Mouse (Mus musculus) intestine, embryonic 14.5 days (tissue): Measurements from ENCODE around the gene Ybx3. TPM values are rescaled to one million over a fixed set of nuclear protein-coding genes. Genes with fewer than 3 reads are reported as not detected.

Experiments
- ATAC-seq: fragments of 200-750 bp; cut with Nextera tagmentation; replicated peaks from 2 replicates; pipeline ENCODE4 v1.8.0; 2017; ENCODE audit warnings: low read depth, moderate number of reproducible peaks, moderate TSS enrichment, moderate library complexity; ENCODE audit not compliant: low FRiP score, low TSS enrichment
- DNase-seq: peaks from one replicate; pipeline ENCODE4 v3.0.0-alpha.2; 2018; ENCODE audit warnings: low spot score
- H3K27ac ChIP-seq: fragments of 300-500 bp; sonication (generic); 2 replicates; pipeline ENCODE4 v1.5.1; 2014; ENCODE audit warnings: low read depth, mild to moderate bottlenecking, control low read depth
- H3K27me3 ChIP-seq: fragments of 300-500 bp; sonication (generic); replicated peaks from 2 replicates; pipeline ENCODE4 v1.6.1; 2014; ENCODE audit warnings: low read length, control low read depth; ENCODE audit not compliant: control insufficient read depth, insufficient read depth
- H3K36me3 ChIP-seq: fragments of 300-500 bp; sonication (generic); 2 replicates; pipeline ENCODE4 v1.6.1; 2014; ENCODE audit warnings: low read length, control low read depth; ENCODE audit not compliant: control insufficient read depth, insufficient read depth
- H3K4me1 ChIP-seq: fragments of 300-500 bp; sonication (generic); replicated peaks from 2 replicates; pipeline ENCODE4 v1.6.1; 2014; ENCODE audit warnings: low read length, control low read depth, mixed read lengths; ENCODE audit not compliant: control insufficient read depth, insufficient read depth
- H3K4me2 ChIP-seq: fragments of 300-500 bp; sonication (generic); 2 replicates; pipeline ENCODE4 v1.6.1; 2014; ENCODE audit warnings: low read length
- H3K4me3 ChIP-seq: fragments of 300-500 bp; sonication (generic); 2 replicates; pipeline ENCODE4 v1.5.1; 2014; ENCODE audit warnings: low read depth, low read length, control low read depth, mixed read lengths
- H3K9ac ChIP-seq: fragments of 300-500 bp; sonication (generic); 2 replicates; pipeline ENCODE4 v1.6.1; 2014; ENCODE audit warnings: mild to moderate bottlenecking, low read length
- H3K9me3 ChIP-seq: fragments of 300-500 bp; sonication (generic); 2 replicates; pipeline ENCODE4 v1.6.1; 2016; ENCODE audit warnings: low read length, control low read depth; ENCODE audit not compliant: control insufficient read depth
- WGBS: fragments of 180-500 bp; shearing (Covaris S2); extraction: QIAGEN DNeasy Blood & Tissue Kit; methylation state at CpG from one replicate; pipeline ENCODE4 v1.1.7; 2014; 5-methylcytosine and 5-hydroxymethylcytosine counted together
- polyA plus RNA-seq: library from polyadenylated mRNA; unstranded; fragments of >200 nt; fragmentation: Nextera tagmentation; extraction: Ambion mirVana; gene quantifications from 2 replicates; pipeline ENCODE4 v1.2.1, GENCODE M21; 2014

Ybx3 gene
- polyA plus RNA-seq, 1 experiment from 2014 or later = 74.9 TPM

GRCm38 (mm10) chr6:131406957-131407356 is 18.7 kb upstream of the Ybx3 start:
- Histone ChIP-seq H3K4me3 (no peak overlapping the region), H3K4me2 (no peak overlapping the region), H3K9me3 (no peaks in the 10 kb centered on the region), H3K36me3 (no peaks in the 10 kb centered on the region), H3K27me3 (no peaks in the 10 kb centered on the region), H3K9ac (no peak overlapping the region), H3K27ac (no peak overlapping the region), H3K4me1 (no peaks in the 10 kb centered on the region)
- no peak for DNase-seq
- ATAC-seq = no peak

- H3K4me1 ChIP-seq = no peaks in the 10 kb centered on the region
- DNase-seq (no peak), ATAC-seq (no peak)
- no peaks in the 10 kb centered on the region for H3K9me3 ChIP-seq
- H3K36me3 ChIP-seq = no peaks in the 10 kb centered on the region
- no peak overlapping the region for H3K27ac ChIP-seq
- H3K27me3 ChIP-seq = no peaks in the 10 kb centered on the region
- WGBS = 4% methylated on average over 2 of the region's 2 CpGs
- no peak overlapping the region for H3K4me2 ChIP-seq
- H3K9ac ChIP-seq = no peak overlapping the region
- no peak overlapping the region for H3K4me3 ChIP-seq
Observed at GRCm38 (mm10) chr6:131405896-131406295, 17.6 kb upstream of the Ybx3 start.

GRCm38 (mm10) chr6:131405174-131405573 is 16.9 kb upstream of the Ybx3 start:
- no peaks in the 10 kb centered on the region for H3K9me3 ChIP-seq
- H3K27me3 ChIP-seq = no peaks in the 10 kb centered on the region
- WGBS = 83% methylated on average over 4 of the region's 4 CpGs
- H3K4me1 ChIP-seq = no peaks in the 10 kb centered on the region
- no peak overlapping the region for H3K4me3 ChIP-seq
- no peak overlapping the region for H3K27ac ChIP-seq
- no peak overlapping the region for H3K4me2 ChIP-seq
- no peaks in the 10 kb centered on the region for H3K36me3 ChIP-seq
- DNase-seq = no peak
- no peak for ATAC-seq
- H3K9ac ChIP-seq = no peak overlapping the region

- Histone ChIP-seq H3K9me3 (no peaks in the 10 kb centered on the region), H3K4me2 (no peak overlapping the region), H3K4me3 (no peak overlapping the region), H3K27me3 (no peaks in the 10 kb centered on the region), H3K36me3 (no peaks in the 10 kb centered on the region), H3K27ac (no peak overlapping the region), H3K9ac (no peak overlapping the region), H3K4me1 (no peaks in the 10 kb centered on the region)
- no peak for ATAC-seq
- 87% methylated on average over 3 of the region's 3 CpGs for WGBS
- no peak for DNase-seq
Observed at GRCm38 (mm10) chr6:131404260-131404659, 16.0 kb upstream of the Ybx3 start.

- WGBS = 59% methylated on average over 2 of the region's 2 CpGs
- Histone ChIP-seq H3K27me3 (no peaks in the 10 kb centered on the region), H3K36me3 (no peaks in the 10 kb centered on the region), H3K4me2 (no peak overlapping the region), H3K27ac (no peak overlapping the region), H3K9me3 (no peaks in the 10 kb centered on the region), H3K4me3 (no peak overlapping the region), H3K4me1 (no peaks in the 10 kb centered on the region), H3K9ac (no peak overlapping the region)
- DNase-seq (no peak), ATAC-seq (no peak)
Observed at GRCm38 (mm10) chr6:131403036-131403435, 14.8 kb upstream of the Ybx3 start.

- H3K9me3 ChIP-seq = no peaks in the 10 kb centered on the region
- H3K4me1 ChIP-seq = no peaks in the 10 kb centered on the region
- H3K4me2 ChIP-seq = no peak overlapping the region
- ATAC-seq = no peak
- H3K27me3 ChIP-seq = no peaks in the 10 kb centered on the region
- no peak for DNase-seq
- H3K4me3 ChIP-seq = no peak overlapping the region
- no peak overlapping the region for H3K27ac ChIP-seq
- no peaks in the 10 kb centered on the region for H3K36me3 ChIP-seq
- H3K9ac ChIP-seq = no peak overlapping the region
Observed at GRCm38 (mm10) chr6:131402606-131403005, 14.3 kb upstream of the Ybx3 start.

GRCm38 (mm10) chr6:131401259-131401658 is 13.0 kb upstream of the Ybx3 start:
- Histone ChIP-seq H3K4me1 (no peaks in the 10 kb centered on the region), H3K36me3 (no peaks in the 10 kb centered on the region), H3K4me3 (no peak overlapping the region), H3K9ac (no peak overlapping the region), H3K27ac (no peak overlapping the region), H3K9me3 (no peaks in the 10 kb centered on the region), H3K4me2 (no peak overlapping the region), H3K27me3 (no peaks in the 10 kb centered on the region)
- WGBS = 84% methylated on average over 2 of the region's 2 CpGs
- ATAC-seq (no peak), DNase-seq (no peak)

- Histone ChIP-seq H3K36me3 (no peaks in the 10 kb centered on the region), H3K27ac (no peak overlapping the region), H3K4me2 (no peak overlapping the region), H3K4me1 (no peaks in the 10 kb centered on the region), H3K9me3 (no peaks in the 10 kb centered on the region), H3K27me3 (no peaks in the 10 kb centered on the region), H3K4me3 (no peak overlapping the region), H3K9ac (no peak overlapping the region)
- WGBS = 44% methylated on average over 1 of the region's 1 CpGs
- ATAC-seq (no peak), DNase-seq (no peak)
Observed at GRCm38 (mm10) chr6:131396650-131397049, 8.4 kb upstream of the Ybx3 start.

- Histone ChIP-seq H3K27ac (no peak overlapping the region), H3K4me1 (0 out of 2 replicates have a peak, but pooled peaks cover under 1% of the 10 kb centered on the region), H3K9ac (no peak overlapping the region), H3K4me2 (no peak overlapping the region), H3K9me3 (no peaks in the 10 kb centered on the region), H3K36me3 (no peaks in the 10 kb centered on the region), H3K27me3 (no peaks in the 10 kb centered on the region), H3K4me3 (no peak overlapping the region)
- DNase-seq (no peak), ATAC-seq (no peak)
- WGBS = 78% methylated on average over 4 of the region's 4 CpGs
Observed at GRCm38 (mm10) chr6:131393873-131394660, 5.8 kb upstream of the Ybx3 start.
